Mouse (Mus musculus) hindbrain, embryonic 14.5 days (tissue): ENCODE data around the gene Itpr3. TPM values are rescaled to one million over a fixed set of nuclear protein-coding genes. Genes with fewer than 3 reads are reported as not detected.

Experiments
- ATAC-seq: fragments of 200-750 bp; cut with Nextera tagmentation; 2 replicates; pipeline ENCODE4 v1.8.0; 2017; ENCODE audit warnings: moderate number of reproducible peaks, mild to moderate bottlenecking, moderate TSS enrichment, moderate library complexity; ENCODE audit not compliant: low FRiP score
- DNase-seq: peaks from one replicate; pipeline ENCODE4 v3.0.0-alpha.2; 2015; ENCODE audit warnings: low spot score
- H3K27ac ChIP-seq: fragments of 300-500 bp; sonication (generic); 2 replicates; pipeline ENCODE4 v1.5.1; 2014; ENCODE audit warnings: mild to moderate bottlenecking, moderate library complexity
- H3K27me3 ChIP-seq: fragments of 300-500 bp; sonication (generic); 2 replicates; pipeline ENCODE4 v1.6.1; 2014; ENCODE audit warnings: mild to moderate bottlenecking, low read length, mixed read lengths; ENCODE audit not compliant: control insufficient read depth, insufficient read depth
- H3K36me3 ChIP-seq: fragments of 300-500 bp; sonication (generic); replicated peaks from 2 replicates; pipeline ENCODE4 v1.6.1; 2014; ENCODE audit not compliant: control insufficient read depth, insufficient read depth
- H3K4me1 ChIP-seq: fragments of 300-500 bp; sonication (generic); replicated peaks from 2 replicates; pipeline ENCODE4 v1.6.1; 2014; ENCODE audit warnings: antibody characterized with exemption, low read length, mixed read lengths; ENCODE audit not compliant: control insufficient read depth, insufficient read depth
- H3K4me2 ChIP-seq: fragments of 300-500 bp; sonication (generic); replicated peaks from 2 replicates; pipeline ENCODE4 v1.6.1; 2014; ENCODE audit warnings: mild to moderate bottlenecking, moderate library complexity
- H3K4me3 ChIP-seq: fragments of 300-500 bp; sonication (generic); replicated peaks from 2 replicates; pipeline ENCODE4 v1.5.1; 2014; ENCODE audit warnings: mild to moderate bottlenecking, low read length
- H3K9ac ChIP-seq: fragments of 300-500 bp; sonication (generic); 2 replicates; pipeline ENCODE4 v1.6.1; 2014
- H3K9me3 ChIP-seq: fragments of 300-500 bp; sonication (generic); 2 replicates; pipeline ENCODE4 v1.6.1; 2016; ENCODE audit warnings: low read length; ENCODE audit not compliant: control insufficient read depth
- WGBS: fragments of 180-500 bp; shearing (Covaris S2); extraction: QIAGEN DNeasy Blood & Tissue Kit; methylation state at CpG from one replicate; pipeline ENCODE4 v1.1.7; 2014; 5-methylcytosine and 5-hydroxymethylcytosine counted together
- polyA plus RNA-seq: library from polyadenylated mRNA; unstranded; fragments of >200 nt; fragmentation: Nextera tagmentation; extraction: Ambion mirVana; gene quantifications from 2 replicates; pipeline ENCODE4 v1.2.1, GENCODE M21; 2014

Itpr3 gene
- polyA plus RNA-seq, 1 experiment from 2014 or later, result 1.8 TPM

DNA sequence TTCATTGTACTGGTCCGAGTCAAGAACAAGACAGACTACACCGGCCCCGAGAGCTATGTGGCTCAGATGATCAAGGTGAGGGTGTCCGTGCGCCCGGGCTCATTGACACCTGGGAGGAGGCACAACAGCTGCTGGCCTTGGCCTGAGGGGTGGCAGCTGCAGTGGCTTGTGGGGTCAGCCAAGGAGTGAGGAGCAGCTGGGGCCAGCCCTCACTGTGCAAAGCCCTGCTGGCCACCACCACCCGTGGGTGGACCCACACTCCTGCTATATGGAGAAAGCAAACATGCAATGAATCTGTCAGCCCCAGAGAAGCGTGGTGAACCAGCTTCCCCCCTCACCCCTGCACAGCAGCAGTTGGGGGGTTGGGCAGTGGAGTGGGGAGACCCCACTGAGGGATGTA lies 62.9 kb downstream of the Itpr3 start:
- H3K4me2 ChIP-seq, result no peak overlapping the region
- no peaks in the 10 kb centered on the region for H3K9me3 ChIP-seq
- H3K27me3 ChIP-seq, result 0 out of 2 replicates have a peak, but pooled peaks cover 4% of the 10 kb centered on the region
- H3K27ac ChIP-seq, result no peak overlapping the region
- 0 out of 2 replicates have a peak overlapping the region, but pooled peaks have one; percentile 3 for H3K9ac ChIP-seq
- H3K4me1 ChIP-seq, result peaks cover 14% of the 10 kb centered on the region
- H3K4me3 ChIP-seq, result no peak overlapping the region
- WGBS, result 67% methylated on average over 8 of the region's 8 CpGs
- DNase-seq (no peak), ATAC-seq (no peak)
- H3K36me3 ChIP-seq, result peaks cover 26% of the 10 kb centered on the region

DNA sequence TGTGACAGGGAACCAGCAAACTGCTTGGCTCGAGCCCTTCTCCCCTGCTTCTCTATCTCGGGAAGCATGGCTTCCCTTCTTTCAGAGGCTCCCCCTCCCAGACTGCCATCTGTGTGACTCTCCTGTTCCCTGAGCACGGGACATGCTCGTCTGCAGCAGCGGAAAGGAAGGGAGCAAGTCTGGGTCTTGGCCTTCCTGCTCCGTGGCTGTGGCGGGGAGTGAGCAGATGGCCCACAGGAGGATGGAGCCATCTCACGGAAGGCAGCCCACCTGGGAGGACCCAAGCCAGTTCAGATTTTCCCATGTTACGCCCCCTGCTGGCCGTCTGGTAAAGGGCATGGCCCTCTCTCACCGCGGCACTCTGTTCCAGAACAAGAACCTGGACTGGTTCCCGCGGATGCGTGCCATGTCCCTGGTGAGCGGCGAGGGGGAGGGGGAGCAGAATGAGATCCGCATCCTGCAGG lies 63.5 kb downstream of the Itpr3 start:
- ATAC-seq (no peak; the same call in 1 of the 2 replicates), DNase-seq (peak; percentile 67)
- Histone ChIP-seq H3K27me3 (0 out of 2 replicates have a peak, but pooled peaks cover 4% of the 10 kb centered on the region), H3K36me3 (peaks cover 26% of the 10 kb centered on the region), H3K4me1 (peaks cover 14% of the 10 kb centered on the region), H3K27ac (no peak overlapping the region), H3K9me3 (no peaks in the 10 kb centered on the region), H3K9ac (0 out of 2 replicates have a peak overlapping the region, but pooled peaks have one; percentile 3), H3K4me2 (peak overlapping the region; percentile 22; the same call in 1 of the 2 replicates), H3K4me3 (no peak overlapping the region)
- 4% methylated on average over 18 of the region's 18 CpGs for WGBS

DNA sequence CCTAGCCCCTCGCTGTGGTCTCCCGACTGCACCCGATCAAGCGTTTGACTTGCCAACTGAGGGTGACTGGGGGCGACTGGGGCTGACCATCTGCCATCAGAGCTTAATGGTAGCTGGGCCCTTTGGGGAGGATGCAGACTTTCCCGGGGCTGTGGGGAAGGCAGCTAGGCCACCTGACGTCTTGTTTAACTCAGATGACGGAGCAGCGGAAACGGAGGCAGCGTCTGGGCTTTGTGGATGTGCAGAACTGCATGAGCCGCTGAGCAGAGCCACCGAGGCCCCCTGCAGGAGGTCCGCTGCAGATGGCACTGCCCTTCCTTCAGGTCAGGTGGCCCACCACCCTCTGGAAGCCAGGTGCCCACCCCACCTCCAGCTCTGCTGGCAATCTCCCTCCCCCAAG lies 64.2 kb downstream of the Itpr3 start:
- H3K4me1 ChIP-seq, result peaks cover 14% of the 10 kb centered on the region
- H3K27me3 ChIP-seq, result 0 out of 2 replicates have a peak, but pooled peaks cover 4% of the 10 kb centered on the region
- peaks cover 26% of the 10 kb centered on the region for H3K36me3 ChIP-seq
- no peak overlapping the region for H3K27ac ChIP-seq
- no peak overlapping the region for H3K4me2 ChIP-seq
- DNase-seq, result no peak
- H3K4me3 ChIP-seq, result no peak overlapping the region
- no peak for ATAC-seq
- no peaks in the 10 kb centered on the region for H3K9me3 ChIP-seq
- no peak overlapping the region for H3K9ac ChIP-seq
- WGBS, result 24% methylated on average over 14 of the region's 14 CpGs

DNA sequence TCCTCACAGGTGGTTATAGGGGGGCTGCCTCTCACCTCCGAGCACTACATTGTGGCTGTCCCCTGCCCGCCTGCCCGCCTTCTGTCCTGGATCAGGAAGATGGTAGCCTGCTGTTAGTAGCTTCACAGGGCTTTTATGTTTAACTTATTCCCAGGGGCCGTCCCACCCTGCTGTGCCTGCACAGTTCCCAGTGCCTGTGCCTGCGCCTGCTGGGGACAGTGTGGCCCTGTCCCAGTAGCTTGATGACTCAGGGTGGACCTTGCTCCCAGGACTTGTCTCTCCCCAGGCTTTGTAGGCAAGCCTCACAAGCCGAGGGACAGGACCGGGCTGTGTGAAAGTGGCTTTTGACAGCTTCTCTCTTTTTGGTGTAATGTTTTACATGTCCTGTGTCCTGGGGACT lies 64.7 kb downstream of the Itpr3 start:
- 71% methylated on average over 7 of the region's 7 CpGs for WGBS

DNA sequence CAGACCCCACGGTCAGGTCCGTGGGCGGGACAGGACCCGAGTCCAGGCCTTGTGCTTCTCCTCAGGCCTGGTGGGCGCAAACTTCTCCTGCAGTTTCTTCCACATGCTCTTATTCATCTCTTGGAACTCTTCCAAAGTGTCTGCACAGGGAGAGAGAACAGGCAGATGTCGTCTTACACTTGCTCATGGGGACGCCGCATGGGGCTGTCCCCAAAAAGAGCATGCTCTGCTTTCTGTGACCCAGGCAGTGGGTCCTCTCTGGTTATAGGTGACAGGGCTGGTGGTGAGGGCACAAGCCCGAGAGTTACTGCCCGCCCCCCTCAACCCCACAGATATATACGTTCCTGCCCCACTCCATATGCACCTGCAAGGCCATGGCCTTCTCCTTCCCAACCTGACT lies 65.6 kb downstream of the Itpr3 start:
- no peaks in the 10 kb centered on the region for H3K9me3 ChIP-seq
- WGBS, result 77% methylated on average over 11 of the region's 11 CpGs

More for the DNA sequence above, 64.7 kb downstream of the Itpr3 start:
- H3K9me3 ChIP-seq, result no peaks in the 10 kb centered on the region
- peaks cover 26% of the 10 kb centered on the region for H3K36me3 ChIP-seq
- no peak overlapping the region for H3K4me2 ChIP-seq
- DNase-seq, result no peak
- H3K27ac ChIP-seq, result no peak overlapping the region
- no peak overlapping the region for H3K4me3 ChIP-seq
- H3K27me3 ChIP-seq, result 0 out of 2 replicates have a peak, but pooled peaks cover 4% of the 10 kb centered on the region
- no peak overlapping the region for H3K9ac ChIP-seq
- H3K4me1 ChIP-seq, result peaks cover 14% of the 10 kb centered on the region
- no peak for ATAC-seq

DNA sequence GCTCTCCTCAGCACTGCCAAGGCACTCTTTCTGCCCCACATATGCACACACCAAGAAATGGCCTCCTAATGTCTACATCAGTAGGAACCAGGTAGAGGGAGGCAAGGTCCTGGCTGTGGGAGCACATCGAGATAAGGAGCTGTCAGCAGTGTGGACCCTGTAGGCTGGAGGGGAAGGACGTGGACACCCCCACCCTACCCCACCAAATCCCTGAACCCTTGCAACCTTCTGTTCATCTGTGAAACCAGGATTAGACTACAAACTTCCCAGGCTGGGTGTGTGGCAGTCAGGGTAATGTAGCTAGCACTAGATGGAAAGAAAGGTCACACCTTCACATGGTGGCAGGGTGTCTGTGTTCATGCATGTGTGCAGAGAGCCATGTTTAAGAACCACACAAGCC lies 66.0 kb downstream of the Itpr3 start:
- peaks cover 25% of the 10 kb centered on the region for H3K4me1 ChIP-seq
- ATAC-seq, result no peak

More for the DNA sequence above, 65.6 kb downstream of the Itpr3 start:
- H3K9ac ChIP-seq, result no peak overlapping the region
- H3K27ac ChIP-seq, result no peak overlapping the region
- H3K36me3 ChIP-seq, result peaks cover 26% of the 10 kb centered on the region
- no peak overlapping the region for H3K4me2 ChIP-seq
- no peak for DNase-seq
- H3K27me3 ChIP-seq, result 0 out of 2 replicates have a peak, but pooled peaks cover 4% of the 10 kb centered on the region
- ATAC-seq, result no peak
- H3K4me1 ChIP-seq, result peaks cover 21% of the 10 kb centered on the region
- no peak overlapping the region for H3K4me3 ChIP-seq

DNA sequence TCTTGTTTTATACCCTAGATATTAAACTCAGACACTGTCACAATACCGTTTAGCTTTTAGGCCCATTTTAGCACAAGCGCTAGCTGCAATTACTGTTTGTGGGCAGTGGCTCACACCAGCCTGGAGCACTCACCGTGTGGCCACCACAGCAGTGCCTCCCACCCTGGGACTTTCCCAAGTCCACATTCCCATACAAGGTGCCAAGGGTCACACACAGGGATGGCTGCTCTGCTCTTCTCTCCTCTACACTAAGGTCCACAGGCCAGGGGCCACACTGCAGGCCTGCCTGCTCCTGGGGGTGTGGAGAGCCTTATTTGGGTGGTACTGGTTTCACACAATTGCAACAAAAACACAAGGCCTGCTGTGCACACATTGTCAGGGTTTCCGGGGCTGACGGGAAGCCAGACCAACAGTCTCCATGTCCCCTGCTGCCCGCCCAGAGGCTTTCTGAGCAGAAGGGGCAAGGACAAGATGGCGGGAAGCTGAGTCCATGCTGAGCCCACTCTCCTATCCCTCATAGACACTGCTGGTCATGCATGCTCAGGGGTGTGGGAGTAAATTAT lies 66.8 kb downstream of the Itpr3 start:
- ATAC-seq (no peak), DNase-seq (no peak)
- Histone ChIP-seq H3K4me1 (peaks cover 26% of the 10 kb centered on the region), H3K27me3 (0 out of 2 replicates have a peak, but pooled peaks cover 4% of the 10 kb centered on the region), H3K9ac (no peak overlapping the region), H3K4me3 (no peak overlapping the region), H3K27ac (no peak overlapping the region), H3K36me3 (peaks cover 26% of the 10 kb centered on the region), H3K4me2 (no peak overlapping the region), H3K9me3 (no peaks in the 10 kb centered on the region)
- WGBS, result 83% methylated on average over 7 of the region's 7 CpGs

More for the DNA sequence above, 66.0 kb downstream of the Itpr3 start:
- DNase-seq, result no peak
- H3K4me2 ChIP-seq, result no peak overlapping the region
- whole genome bisulfite sequencing, result 91% methylated on average over 2 of the region's 2 CpGs
- 0 out of 2 replicates have a peak, but pooled peaks cover 4% of the 10 kb centered on the region for H3K27me3 ChIP-seq
- H3K4me3 ChIP-seq, result no peak overlapping the region
- H3K27ac ChIP-seq, result no peak overlapping the region
- H3K36me3 ChIP-seq, result peaks cover 26% of the 10 kb centered on the region
- no peak overlapping the region for H3K9ac ChIP-seq
- no peaks in the 10 kb centered on the region for H3K9me3 ChIP-seq

DNA sequence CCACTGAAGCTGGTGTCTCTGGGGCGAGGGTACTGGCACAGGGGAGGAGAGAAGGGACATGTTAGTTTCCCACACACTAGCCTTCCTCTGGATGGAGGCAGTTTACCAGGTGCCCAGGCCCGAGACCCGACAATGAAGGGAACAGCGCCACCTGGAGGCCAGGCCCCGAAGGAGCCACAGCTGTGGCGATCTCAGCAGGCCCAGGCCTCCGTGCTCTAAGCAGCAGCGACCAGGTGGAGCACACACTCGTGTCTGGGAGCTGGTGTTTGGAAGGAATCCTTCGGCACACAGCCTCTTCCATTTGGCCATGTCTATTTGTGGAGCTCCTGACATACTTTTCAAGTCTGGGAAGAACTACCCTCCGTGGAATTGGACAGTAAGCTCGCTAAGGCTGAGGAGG lies 68.1 kb downstream of the Itpr3 start:
- DNase-seq, result no peak
- no peaks in the 10 kb centered on the region for H3K9me3 ChIP-seq
- no peak for ATAC-seq
- 31% methylated on average over 12 of the region's 12 CpGs for WGBS
- no peak overlapping the region for H3K9ac ChIP-seq
- H3K4me3 ChIP-seq, result no peak overlapping the region
- H3K27me3 ChIP-seq, result no peaks in the 10 kb centered on the region
- no peak overlapping the region for H3K4me2 ChIP-seq
- H3K36me3 ChIP-seq, result peaks cover 26% of the 10 kb centered on the region
- H3K4me1 ChIP-seq, result peaks cover 33% of the 10 kb centered on the region
- H3K27ac ChIP-seq, result no peak overlapping the region

DNA sequence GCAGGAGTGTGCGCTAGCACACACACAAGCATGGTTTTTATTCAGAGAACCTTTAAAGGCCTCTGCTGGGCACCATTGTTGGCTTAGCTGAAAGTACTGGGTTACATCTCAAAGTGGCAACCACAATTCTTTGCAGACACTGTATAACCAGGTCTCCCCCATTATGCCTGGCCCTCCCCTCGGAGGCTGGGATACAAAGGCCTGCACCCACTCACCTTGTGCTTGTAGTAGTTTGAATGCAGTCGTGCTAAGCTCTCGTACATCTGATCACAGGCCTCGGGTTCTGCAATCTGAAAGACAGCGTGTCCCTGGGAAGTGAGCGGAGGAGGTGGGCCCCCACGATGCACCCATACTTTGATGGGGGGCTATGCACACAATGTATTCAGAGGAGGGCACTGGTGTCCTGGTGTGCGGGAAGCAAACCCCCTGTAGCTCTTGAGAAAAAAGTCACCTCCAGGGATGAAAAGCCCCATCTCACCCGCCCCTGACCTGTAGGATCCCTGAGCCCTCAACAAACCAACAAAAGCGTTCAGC lies 68.6 kb downstream of the Itpr3 start:
- Histone ChIP-seq H3K27ac (no peak overlapping the region; the same call in 1 of the 2 replicates), H3K4me2 (no peak overlapping the region), H3K4me1 (peaks cover 33% of the 10 kb centered on the region), H3K4me3 (no peak overlapping the region), H3K9ac (no peak overlapping the region), H3K36me3 (peaks cover 26% of the 10 kb centered on the region), H3K9me3 (no peaks in the 10 kb centered on the region), H3K27me3 (no peaks in the 10 kb centered on the region)
- WGBS, result 81% methylated on average over 11 of the region's 11 CpGs
- no peak for DNase-seq
- no peak for ATAC-seq
